Mouse (Mus musculus) heart, adult 18-20 months (tissue): ENCODE measurements around the gene Cpeb3. TPM values are rescaled to one million over a fixed set of nuclear protein-coding genes. Genes with fewer than 3 reads are reported as not detected.
A peak's percentile ranks its signal among the peaks of the same experiment; 100 is the strongest.

Experiments
- DNase-seq, 2 experiments: peaks; one replicate each; pipeline ENCODE4 v3.0.0; 2021 to 2022; ENCODE audit warnings: mixed read lengths in 1 of 2
- total RNA-seq, 2 experiments: library from RNA; stranded (reverse); gene quantifications; 2 replicates each; pipeline ENCODE4 v1.2.3; 2021

The Cpeb3 gene
- total RNA-seq, 2 experiments from 2014 or later = 75.0 to 78.1 TPM

DNA sequence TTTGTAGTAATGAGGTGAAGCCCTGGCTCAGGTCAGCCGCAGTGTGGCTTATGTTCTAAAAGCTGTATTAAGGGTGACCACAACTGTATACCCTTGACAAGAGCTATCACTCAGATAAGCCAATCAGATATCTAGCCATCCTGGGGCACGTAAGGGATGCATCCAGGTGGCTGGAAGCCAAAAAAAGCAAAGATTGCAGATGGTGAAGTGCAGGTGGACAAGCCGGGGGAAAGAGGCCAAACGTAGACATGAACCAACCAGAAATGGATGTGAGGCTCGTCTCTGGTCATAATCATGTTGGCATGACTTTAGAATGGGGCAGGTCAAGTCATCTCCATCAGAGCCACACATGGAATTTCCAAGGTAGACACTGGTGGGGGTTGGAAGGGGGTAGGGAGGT, 177.0 kb downstream of the Cpeb3 start:
- no peak for DNase-seq

DNA sequence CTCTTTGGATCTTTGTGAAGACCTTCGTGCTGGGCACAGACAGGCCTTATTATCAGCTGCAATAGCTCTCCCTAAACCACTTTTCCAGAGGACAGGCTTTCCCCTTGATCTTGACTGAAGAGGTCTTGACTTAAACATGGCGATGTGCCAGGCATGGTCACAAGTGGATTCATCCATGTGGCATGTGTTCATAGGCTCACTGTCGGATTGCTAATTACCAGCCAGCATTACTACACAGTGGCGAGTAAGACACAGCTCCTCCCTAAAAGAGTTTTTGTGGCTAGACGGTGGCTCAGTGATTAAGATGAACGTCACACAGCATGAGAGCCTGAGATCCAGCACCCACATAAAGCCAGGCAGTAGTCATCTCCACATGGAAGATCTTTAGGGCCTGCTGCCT, 178.6 kb downstream of the Cpeb3 start:
- DNase-seq = no peak

DNA sequence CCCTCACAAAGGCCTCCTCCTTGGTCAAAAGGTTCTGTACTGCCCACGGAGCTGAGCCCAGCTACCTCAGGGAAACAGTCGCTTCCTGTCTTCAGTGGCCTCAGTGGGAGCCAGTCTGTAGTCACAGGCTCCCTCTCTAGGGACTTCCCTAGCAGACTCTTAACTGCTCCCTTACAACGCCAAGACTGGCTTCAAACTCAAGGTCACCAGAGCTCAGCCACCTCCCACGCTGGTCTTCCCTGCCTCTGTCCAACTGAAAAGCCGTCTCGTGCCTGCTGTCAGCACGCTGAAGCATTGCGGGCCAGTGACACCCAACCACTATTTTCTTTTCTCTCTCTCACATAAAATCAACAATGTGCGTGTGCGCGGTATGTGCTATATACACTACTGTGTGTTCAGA, 182.0 kb downstream of the Cpeb3 start:
- DNase-seq = peak in 1 of 2 experiments; percentile 37

DNA sequence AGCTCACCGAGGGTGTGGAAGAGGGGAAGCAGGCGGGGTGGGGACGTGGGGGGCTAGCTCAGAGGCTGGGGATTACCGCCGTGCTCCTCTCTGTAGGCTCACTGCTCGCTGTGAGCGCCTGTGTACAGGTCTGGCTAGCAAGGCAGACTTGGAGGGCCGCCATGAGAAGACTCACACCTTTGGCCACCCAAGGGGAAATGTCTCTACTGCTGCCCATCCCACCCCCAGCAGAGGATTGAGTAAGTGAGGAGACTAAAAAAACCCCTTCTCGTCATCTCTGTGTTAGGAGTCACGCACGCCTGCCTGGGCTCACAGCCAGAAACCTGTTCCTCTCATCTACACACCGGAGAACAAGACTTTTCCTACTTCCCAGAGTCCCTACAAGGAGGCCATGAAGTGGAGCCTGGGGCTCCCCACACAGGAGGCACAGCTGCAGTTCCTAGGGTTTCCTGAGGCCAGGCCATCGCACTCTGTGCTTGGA, 182.5 kb downstream of the Cpeb3 start:
- DNase-seq = peak; percentile 15 to 31

- no peak for DNase-seq
Observed at GRCm38 (mm10) chr19:37022146-37022545, 186.3 kb downstream of the Cpeb3 start.

DNA sequence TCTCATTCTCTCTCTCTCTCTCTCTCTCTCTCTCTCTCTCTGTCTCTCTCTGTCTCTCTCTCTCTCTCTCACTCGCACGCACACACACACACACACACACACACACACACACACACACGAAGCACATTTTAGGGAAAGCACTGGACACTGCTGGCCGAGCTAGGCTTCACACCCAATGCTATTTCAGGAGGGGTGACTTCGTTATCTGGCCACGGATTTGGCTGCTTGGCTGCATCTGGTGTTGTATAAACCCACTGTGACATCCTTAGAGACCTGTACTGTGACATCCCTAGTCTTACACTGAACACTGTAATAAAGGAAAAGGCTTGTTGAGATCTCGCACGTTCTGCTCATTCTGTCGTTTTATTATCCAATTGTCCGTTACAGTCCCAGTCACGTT, 187.4 kb downstream of the Cpeb3 start:
- DNase-seq = peak; percentile 44 to 55

GRCm38 (mm10) chr19:37020531-37020930, 187.9 kb downstream of the Cpeb3 start:
- DNase-seq = no peak

DNA sequence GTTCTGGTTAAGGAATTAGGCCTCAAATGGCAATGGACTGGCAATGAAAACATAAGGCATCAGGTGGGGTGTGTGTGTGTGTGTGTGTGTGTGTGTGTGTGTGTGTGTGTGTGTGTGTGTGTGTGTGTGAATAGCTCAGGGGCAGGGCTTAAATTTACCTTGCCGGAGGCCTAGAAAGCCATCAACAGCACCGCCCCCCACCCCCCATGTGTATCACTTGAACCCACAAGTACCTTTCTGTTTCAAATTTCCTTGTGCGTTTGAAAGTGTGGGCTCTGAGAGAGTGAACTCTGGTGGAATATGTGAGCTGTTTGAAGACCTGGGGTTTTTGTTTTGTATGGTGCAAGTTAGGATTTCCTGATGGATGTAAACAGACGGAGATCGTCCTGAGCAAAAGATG, 189.5 kb downstream of the Cpeb3 start:
- no peak for DNase-seq

- DNase-seq = peak in 1 of 2 experiments; percentile 38
Observed at GRCm38 (mm10) chr19:37018411-37018810, 190.0 kb downstream of the Cpeb3 start.

GRCm38 (mm10) chr19:37016890-37017289, 191.5 kb downstream of the Cpeb3 start:
- DNase-seq = no peak

DNA sequence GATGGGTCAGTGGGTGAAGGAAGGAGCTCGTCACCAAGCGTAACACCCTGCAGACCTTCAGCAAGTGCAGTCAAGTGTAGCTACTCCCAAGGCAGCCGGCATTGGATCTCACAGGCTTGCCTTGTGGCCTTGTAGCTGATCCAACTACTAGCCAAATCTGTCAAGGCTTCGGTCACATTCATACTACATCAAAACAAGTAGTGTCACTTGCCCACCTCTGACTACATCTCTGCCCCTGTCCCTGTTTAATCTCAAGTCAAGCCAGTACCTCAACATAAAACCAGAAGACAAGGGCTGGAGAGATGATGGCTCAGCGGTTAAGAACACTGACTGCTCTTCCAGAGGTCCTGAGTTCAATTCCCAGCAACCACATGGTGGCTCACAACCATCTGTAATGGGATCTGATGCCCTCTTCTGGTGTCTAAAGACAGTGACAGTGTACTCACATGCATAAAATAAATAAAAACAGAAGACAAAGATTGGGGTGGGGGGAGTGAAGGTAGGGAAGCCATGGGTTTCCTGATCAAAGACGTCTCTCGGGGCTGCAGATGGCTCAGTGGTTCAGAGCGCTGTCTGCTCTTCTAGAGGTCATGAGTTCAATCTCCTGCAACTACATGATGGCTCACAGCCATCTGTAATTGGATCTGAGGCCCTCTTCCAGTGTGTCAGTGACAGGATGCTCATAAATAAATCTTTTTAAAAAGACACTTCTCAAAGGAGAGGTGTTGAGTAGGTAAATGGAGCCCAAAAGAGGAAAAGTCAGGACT, 194.0 kb downstream of the Cpeb3 start:
- no peak for DNase-seq

GRCm38 (mm10) chr19:37013461-37013860, 194.9 kb downstream of the Cpeb3 start:
- no peak for DNase-seq

GRCm38 (mm10) chr19:37009878-37010281, 198.5 kb downstream of the Cpeb3 start:
- DNase-seq = no peak

- DNase-seq = no peak
Observed at GRCm38 (mm10) chr19:37004557-37004956, 203.8 kb downstream of the Cpeb3 start.

Other genes starting within 250 kb of the Cpeb3 start
- gene March5, start 1.1 kb downstream of the Cpeb3 start, total RNA-seq = 10 to 100 TPM; 83.4 to 86.0 TPM
- gene Ide, start 129.3 kb upstream of the Cpeb3 start, total RNA-seq = 10 to 100 TPM; 59.2 to 97.0 TPM
- under 1 TPM; 0.40 to 0.49 TPM for gene Kif11, start 167.8 kb upstream of the Cpeb3 start, total RNA-seq
- gene Hhex, start 226.2 kb upstream of the Cpeb3 start, total RNA-seq = 1 to 10 TPM; 1.8 to 2.4 TPM